Mouse (Mus musculus): Measurements from ENCODE around the gene Gpr142.

Gpr142 gene

DNA sequence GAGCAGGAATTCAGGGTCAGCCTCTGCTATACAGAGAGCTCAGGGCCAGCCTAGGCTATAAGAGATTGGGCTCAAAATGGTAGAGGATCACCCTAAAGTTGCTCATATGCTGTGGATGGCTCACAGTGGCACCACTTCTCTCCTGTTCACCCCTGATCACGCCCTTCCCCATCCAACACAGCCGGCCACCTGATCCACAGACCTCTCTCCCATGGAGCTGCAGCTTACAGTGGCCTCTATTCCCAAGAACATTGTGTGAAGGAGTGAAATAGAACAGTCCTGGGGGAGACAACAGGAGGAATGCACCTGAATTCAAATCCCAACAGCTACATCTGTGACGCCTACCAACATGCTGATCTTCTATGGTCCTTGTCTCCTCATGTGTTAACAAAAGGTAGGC lies at the start of gene Gpr142:
Gpr142 (plus strand) TSS at position 301 of the 400 bp plus-strand sequence.
- no peak for DNase-seq (ENCODE audit: extremely low read depth, insufficient read length, low spot score)

GRCm38 (mm10) chr11:114764820-114765818 lies 33.6 kb upstream of the Gpr142 start, which contains the start of gene Kif19a:
Gene Kif19a (plus strand): TSS chr11:114765388.
- no peak for DNase-seq (ENCODE audit: extremely low read depth, insufficient read length, low spot score)

GRCm38 (mm10) chr11:114769911-114770310 lies 28.8 kb upstream of the Gpr142 start:
- DNase-seq (ENCODE audit: extremely low read depth, insufficient read length, low spot score): no peak

GRCm38 (mm10) chr11:114771896-114772295 lies 26.8 kb upstream of the Gpr142 start:
- DNase-seq (ENCODE audit: extremely low read depth, insufficient read length, low spot score): no peak

- DNase-seq (ENCODE audit: extremely low read depth, insufficient read length, low spot score): no peak
These were observed 18.6 kb upstream of the Gpr142 start for GRCm38 (mm10) chr11:114780076-114780475.

DNA sequence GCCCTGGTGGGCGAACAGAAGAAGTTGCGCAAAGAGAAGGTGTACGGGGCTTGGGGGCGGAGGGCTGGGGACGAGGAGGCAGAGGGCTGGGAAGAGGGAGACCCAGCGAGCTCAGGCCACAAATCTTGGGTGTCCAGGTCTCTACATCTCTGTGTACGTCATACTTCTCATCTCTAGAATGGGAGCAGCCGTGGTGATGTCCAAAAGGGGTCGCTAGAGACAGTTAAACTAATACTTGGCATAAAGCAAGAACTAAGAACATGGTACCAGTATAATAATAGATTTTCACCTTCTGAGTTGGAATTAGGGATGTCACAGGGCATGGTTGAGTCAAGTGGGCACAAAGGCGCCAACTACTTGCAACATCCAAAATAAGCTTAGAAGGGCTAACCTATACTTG lies 12.8 kb upstream of the Gpr142 start:
- no peak for DNase-seq (ENCODE audit: extremely low read depth, insufficient read length, low spot score)

GRCm38 (mm10) chr11:114786326-114786725 lies 12.4 kb upstream of the Gpr142 start:
- DNase-seq (ENCODE audit: extremely low read depth, insufficient read length, low spot score): no peak

- no peak for DNase-seq (ENCODE audit: extremely low read depth, insufficient read length, low spot score)
These were observed 11.1 kb upstream of the Gpr142 start for GRCm38 (mm10) chr11:114787611-114788010.

DNA sequence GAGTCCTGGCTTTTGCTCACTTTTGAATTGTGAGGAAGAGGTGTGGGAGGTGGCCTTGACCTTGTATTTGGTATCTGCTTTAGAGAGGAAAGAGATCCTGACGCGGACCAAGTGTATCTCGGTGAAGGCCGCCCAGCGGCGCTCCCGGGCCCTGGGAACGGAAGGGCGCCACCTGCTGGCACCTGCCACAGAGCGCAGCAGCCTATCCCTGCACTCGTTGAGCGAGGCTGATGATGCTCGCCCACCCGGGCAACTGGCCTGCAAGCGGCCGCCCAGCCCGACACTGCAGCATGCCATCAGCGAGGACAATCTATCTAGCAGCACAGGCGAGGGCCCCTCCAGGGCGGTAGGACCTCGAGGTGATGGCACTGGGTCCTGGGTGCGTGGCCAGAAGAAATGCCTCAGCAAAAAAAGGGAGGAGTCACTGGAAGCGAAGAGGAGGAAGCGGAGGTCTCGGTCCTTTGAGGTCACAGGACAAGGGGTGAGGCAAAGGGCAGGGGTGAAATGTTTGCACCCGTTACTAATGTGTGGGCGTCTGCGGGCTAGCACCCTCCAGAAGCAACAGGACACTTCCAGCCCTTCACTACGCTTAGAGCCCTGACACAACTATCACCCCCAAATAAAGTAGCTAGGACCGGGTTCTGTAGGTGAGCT lies 9.5 kb upstream of the Gpr142 start:
- DNase-seq (ENCODE audit: extremely low read depth, insufficient read length, low spot score): peak; percentile 74

DNA sequence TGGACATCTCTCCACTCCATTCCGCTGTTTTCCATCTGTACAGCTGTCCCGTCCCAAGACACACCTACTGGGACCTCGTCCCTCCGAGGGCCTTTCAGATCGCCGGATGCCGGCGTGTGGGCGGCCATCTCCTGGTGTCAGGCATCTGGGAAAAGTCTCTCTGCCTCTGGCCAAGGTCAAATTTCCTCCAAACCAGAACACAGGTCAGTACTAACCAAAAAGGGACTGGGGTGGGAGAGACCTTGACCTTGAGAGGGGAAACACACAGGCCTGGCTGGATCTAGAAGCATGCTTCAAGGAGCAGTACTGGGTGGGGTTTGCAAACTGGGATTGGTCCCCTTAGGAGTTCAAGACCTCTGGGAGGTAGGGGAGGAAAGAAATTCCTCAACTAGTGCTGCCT lies 9.0 kb upstream of the Gpr142 start:
- no peak for DNase-seq (ENCODE audit: extremely low read depth, insufficient read length, low spot score)

DNA sequence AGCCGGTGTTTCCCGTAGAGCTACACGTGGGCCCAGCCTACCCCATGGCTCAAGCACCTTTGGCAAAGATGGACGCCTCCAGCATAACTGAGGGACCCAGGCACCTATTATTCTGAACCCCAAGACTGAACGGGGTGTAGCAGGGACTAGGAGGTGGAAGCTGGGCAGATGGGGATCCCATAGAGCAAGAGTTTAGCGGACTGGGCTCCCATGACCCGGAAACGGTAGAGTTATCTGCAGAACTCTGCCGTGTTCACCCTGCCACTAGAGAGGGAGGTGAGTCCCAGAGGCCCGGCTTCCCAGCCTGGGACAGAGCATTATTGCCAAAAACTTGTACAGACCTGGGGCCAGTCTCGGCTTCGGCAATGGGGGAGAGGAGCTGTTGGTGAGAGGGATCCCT lies 8.6 kb upstream of the Gpr142 start:
- no peak for DNase-seq (ENCODE audit: extremely low read depth, insufficient read length, low spot score)

DNA sequence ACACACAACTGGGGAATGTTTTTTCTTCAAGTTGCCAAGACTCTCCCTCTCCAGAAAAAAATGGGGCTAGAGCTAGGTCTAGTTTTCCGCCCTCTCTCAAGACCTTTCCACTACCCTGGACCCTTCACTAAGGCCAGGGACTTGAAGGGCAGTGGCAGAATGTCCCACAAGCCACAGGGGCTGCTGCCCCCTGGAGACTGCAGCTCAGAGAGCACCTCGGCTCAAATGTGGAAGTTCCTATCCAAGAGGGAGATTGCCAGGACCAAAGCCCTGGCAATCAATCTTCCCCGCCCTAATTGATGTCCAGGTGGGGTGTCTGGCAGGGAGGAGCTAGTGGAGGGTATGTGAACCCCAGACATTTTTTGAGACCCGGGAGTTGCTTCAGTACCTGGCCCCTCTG lies 7.9 kb upstream of the Gpr142 start:
- no peak for DNase-seq (ENCODE audit: extremely low read depth, insufficient read length, low spot score)

GRCm38 (mm10) chr11:114791351-114791889 lies 7.3 kb upstream of the Gpr142 start:
- DNase-seq (ENCODE audit: extremely low read depth, insufficient read length, low spot score): no peak

- DNase-seq (ENCODE audit: extremely low read depth, insufficient read length, low spot score): no peak
These were observed 6.8 kb upstream of the Gpr142 start for GRCm38 (mm10) chr11:114791891-114792411.

DNA sequence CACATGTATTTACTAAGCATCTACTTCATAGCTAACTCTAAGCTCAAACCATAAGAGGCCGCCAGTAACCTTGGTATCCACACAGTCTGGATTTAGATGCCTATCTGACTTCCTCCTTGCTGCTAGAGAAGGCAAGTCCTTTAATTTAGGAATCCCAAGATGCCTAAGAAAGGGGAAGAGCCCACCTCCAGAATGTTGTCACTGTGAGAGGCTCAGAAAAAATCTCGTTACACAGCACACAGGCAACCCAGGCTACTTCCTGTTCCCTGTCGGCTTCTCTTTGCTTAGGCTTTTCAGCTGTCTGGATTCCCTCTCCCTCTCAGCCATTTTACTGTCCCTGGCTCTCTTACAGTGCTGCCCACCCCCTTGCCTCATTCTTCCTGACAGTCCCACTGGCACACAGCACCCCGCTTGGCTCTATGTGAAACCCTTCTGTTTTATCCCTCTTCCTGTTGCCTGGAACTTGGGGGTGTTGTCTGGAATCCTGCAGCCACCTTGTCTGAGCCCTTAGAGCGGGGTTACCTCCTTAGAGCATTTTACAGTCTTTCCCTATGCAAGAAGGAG lies 5.7 kb upstream of the Gpr142 start:
- DNase-seq (ENCODE audit: extremely low read depth, insufficient read length, low spot score): no peak

GRCm38 (mm10) chr11:114793868-114794545 lies 4.7 kb upstream of the Gpr142 start:
- peak; percentile 82 for DNase-seq (ENCODE audit: extremely low read depth, insufficient read length, low spot score)

DNA sequence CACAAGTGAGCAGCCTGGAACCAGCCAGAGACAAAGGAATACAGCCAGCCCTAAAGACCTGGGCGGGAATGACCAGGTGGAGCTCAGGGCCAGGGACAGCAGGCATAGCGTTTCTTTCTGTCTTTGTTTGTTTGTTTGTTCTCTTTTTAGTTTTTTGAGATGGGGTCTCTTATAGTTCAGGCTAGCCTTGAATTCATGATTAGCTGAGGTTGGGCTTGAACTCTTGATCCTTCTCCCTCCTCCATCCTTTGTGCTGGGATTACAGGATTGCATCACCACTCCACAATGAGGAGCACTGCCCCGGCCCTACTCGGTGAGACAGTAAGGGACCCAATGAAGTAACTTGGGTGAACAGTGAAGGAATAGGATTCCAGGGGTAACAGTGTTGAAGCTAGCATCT lies 4.0 kb upstream of the Gpr142 start:
- DNase-seq (ENCODE audit: extremely low read depth, insufficient read length, low spot score): no peak

GRCm38 (mm10) chr11:114795231-114795746 lies 3.4 kb upstream of the Gpr142 start:
- DNase-seq (ENCODE audit: extremely low read depth, insufficient read length, low spot score): no peak

DNA sequence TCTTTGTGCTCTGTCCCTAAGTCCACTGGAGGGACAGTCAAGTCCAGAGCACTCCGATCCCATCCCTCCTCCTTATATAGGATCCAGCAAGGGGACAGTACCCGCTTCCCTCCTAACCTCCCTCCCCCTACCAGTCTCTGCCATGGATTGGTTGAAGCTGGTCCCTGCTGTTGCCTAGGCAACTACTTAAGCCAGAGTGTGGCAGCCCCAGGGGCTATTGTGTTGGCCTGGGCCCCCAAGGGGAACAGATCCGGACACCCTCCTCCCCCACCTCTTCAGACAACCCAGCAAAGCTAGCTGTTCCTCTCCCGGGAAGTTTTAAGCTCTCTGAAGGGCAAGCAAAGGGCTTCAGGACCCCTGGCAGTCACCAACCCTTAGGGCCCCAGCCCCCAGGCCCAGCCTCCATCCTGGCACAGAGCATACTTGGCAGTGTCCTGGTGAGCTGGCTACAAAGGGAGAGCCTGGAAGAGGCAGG lies 2.8 kb upstream of the Gpr142 start, which contains the start of gene Btbd17:
Btbd17 (minus strand) TSS at position 98 of the 475 bp plus-strand sequence.
- no peak for DNase-seq (ENCODE audit: extremely low read depth, insufficient read length, low spot score)

- DNase-seq (ENCODE audit: extremely low read depth, insufficient read length, low spot score): no peak
These were observed 1.5 kb upstream of the Gpr142 start for GRCm38 (mm10) chr11:114797176-114797575.
